Mouse (Mus musculus): ENCODE results near the gene Slc35f2. TPM values are rescaled to one million over a fixed set of nuclear protein-coding genes. Genes with fewer than 3 reads are reported as not detected.

Slc35f2 gene
- under 1 TPM; 0.36 to 0.92 TPM for total RNA-seq (2021)
- long read RNA-seq, experiment 1: 0 reads
- long read RNA-seq, experiment 2: 0 reads

DNA sequence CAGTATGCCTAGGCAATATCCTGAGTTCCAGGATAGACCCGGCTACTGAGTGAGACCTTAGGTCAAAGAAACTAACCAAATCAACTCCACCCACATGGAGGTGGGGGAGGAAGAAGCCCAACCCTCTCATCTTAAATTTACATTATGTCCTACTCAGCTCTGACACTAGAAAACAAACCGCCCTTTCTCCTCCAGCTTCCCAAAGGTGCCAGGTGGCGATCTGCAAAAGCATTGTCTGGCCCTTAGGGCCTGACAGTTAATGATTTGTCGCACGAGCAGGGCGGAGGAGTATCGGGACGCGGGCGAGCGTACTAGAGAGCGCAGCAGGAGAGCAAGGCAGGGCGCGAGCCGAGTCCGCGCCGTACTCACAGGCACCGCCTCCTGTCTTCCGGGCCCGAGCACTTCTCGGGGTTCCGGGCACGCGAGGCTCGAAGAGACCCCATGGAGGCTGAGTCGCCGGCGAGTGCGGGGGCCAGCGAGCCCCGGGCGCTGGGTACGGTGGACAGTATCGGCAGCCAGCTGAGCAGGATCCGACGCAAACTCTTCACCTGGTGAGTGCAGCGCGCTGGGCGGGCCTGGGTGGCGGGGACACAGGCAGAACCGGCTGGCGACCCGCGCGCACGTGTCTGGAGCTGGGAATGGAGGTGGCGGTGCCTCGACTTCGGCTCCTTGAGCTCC is at the start of gene Slc35f2:
Gene Slc35f2, plus strand, starts transcription at position 195 of the 678 bp plus-strand sequence.
- peak; percentile 33 to 43 for DNase-seq

DNA sequence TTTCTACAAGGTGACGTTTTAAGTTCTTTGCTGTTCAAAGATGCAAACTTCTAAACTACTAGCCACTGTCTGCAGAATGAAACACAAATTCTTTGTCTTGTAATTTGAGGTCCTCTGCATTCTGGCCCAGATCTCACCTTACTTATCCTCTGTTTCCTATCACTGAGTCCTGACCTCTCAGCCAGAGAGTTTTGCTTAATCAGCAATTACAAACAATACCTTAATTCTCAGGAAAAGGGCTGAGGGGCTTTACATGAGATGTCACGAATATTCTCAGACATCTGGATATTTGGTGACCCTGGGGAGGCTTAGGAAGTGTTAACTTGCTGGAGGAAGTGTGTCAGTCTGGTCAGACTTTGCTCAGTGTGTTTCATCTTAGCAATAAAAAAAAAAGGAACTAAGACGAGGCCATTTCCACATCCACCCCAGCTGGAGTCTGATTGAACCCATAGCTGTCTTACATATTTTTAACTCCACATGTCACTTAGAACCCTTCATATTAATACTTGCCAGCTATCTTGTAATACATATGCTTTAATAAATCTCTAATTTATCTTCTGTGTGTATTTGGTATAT is 30.4 kb upstream of the Slc35f2 start:
- DNase-seq: no peak

DNA sequence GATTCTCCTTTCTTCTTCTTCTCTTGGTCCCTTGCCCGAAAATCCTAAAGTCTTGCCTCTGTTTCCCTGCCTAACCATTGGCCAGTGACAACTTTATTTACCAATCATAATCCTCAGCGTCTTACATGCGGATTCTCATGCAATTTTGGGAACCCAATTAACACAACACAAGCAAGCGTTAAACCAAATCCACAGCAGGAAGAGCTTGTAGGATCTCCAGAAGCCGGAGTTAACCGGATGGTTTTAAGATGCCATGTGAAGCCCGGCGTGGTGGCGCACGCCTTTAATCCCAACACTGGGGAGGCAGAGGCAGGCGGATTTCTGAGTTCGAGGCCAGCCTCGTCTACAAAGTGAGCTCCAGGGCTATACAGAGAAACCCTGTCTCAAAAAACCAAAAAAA is 20.9 kb upstream of the Slc35f2 start:
- DNase-seq: no peak

DNA sequence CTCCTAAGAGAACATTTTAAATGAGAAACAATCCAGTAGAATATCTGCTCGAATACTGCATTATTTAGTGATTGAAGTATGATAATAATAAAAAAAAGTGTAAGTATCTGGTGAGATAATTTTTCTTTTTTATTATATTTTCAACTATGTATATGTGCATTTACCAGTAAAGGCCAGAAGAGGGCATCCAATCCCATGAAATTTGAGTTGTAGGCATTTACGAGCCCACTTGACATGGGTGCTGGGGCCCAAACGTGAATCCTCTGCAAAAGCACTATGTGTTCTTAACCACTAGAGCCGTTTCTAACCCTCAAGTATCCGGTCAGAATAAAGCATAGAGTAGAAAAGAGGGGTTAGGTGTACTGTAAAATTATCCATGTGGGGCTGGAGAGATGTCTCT is 20.4 kb upstream of the Slc35f2 start:
- DNase-seq: no peak

DNA sequence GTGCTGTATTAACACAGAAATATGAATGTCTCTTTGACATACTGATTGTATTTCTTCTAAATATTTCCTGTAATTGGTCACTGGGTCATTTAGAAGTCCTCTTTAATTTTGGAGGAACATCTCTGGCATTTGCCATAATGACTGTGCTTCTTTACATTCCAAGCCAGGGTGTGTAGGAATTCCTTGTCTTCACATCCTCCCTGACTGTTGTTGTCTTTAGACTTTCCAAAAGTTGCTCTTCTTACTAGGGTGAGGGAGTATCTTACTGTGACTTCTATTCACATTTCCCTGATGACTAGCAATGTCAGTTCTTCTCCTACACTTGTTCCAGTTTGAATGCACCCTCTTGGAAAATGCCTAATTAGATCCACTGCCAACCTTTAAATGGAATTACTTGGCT is 16.5 kb upstream of the Slc35f2 start:
- DNase-seq: no peak

DNA sequence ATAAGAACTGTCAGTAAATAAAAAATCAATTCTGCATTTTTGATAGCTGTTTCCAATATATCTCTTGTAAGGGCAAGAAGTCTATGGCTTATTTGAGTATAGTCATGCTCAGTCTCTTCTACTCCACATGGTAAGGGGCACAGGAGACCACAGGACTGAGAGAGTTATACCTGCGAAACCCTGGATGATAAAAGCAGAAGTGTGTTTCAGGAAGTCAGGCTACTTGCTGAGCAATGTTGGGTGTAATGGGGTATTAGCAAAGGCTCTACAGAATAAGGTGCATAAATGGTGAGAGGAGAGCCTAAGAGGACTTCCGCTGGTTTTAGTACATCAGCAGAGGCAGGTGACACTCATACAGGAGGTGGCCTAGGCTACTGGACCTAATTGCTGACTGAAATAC is 13.2 kb upstream of the Slc35f2 start:
- DNase-seq: no peak

DNA sequence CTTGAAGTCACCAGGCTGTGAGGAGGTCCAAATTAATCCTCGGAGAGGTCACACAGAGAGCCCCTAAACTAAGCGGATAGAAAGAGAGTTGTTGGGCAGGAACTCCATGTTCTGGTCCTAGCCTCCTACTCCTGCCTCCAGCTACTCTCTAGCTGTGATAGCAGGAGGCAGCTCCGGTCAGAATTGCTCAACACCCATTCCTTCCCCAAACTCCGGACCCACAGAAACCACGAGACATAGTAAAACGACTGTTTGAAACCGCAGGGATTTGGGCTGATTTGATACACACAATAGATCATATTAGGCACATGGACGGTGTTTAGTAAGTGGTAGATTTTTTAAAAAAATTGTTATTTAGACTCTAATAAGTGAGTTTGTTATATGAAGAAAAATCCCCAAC is 6.6 kb upstream of the Slc35f2 start:
- no peak for DNase-seq

DNA sequence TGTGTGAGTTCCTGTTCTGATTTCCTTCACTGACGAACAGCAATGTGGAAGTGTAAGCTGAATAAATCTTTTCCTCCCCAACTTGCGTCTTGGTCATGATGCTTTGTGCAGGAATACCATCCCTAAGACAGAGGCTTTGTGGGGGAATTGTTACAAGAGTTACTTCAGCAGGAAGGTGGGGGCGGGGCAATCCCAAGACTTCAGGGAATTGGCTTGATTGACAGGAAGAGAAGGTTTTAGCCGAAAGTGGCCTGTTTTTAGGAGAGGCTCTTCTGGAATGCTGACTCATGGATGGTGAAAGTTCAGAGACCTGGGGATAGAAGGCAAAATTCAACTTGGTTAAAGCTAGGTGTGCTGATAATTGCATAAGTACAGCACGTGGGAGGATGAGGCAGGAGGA is 2.9 kb upstream of the Slc35f2 start:
- no peak for DNase-seq

DNA sequence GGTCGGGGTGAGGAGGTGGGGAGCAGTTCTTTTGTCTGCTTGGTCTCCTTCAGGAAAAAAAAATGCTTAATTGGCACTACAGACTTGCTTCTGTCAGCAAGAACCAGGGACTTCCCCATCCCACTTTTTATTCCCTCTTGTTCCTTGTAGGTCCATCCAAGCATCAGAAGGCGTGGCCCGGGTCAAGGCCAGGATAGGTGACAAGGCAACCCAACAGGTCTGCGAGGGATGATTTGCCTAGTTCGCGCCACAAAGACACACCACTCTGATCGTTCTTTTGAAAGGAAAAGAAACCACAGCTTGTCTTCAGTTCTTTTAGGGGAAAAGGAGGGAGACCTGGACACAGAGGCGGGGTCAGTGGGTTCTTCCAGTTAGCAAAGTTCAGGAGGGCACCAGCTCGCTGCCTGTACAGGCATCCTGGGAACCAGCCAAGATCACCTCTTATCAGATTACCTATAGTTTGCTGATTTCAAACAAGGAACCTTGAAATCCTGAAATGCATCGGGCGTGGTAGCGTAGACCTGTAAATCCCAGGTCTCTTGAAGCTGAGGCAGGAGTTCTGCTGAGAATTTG is 481 bp upstream of the Slc35f2 start:
- DNase-seq: no peak

DNA sequence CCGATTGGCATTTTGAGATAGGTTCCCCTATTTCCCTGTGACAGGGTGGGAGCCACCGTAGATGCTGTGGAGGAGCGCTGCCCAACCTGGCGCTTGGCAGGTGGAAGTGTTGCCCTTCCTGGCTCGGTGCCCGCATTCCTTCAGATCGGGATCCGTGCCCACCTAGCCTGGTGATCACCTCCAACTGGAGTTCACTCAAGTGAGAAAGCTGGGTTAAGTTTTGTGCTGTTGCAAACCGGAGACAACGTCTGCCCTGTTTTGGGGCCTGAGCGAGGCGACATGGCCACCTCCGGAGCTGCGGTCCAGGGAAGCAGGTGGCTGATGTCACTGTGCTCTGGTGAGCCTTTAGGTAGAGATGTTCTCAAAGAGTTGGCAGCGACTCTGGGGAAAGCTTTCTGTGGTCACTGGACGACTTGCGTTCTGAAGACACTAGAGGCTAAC is 803 bp downstream of the Slc35f2 start:
- peak in 1 of 2 experiments; percentile 3 for DNase-seq

DNA sequence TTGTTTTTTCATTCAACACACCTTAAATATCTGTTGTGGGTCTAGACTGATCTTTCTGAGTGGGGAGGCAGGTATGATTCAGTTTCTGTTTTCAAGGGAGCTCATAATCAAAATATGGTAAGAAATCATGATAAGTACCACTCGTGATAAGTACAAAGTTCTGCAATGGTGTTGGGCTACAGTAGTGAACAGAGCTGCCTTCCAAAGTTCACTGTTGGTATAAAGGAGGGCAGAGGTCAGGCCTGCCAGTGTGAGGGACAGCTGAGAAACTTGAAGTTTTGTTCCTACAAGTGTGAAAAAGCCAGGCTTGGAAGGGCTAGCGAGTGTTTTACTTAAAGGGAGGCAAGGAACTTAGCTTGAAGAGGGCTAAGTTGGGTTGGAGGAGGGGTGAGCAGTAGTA is 4.2 kb downstream of the Slc35f2 start:
- no peak for DNase-seq

DNA sequence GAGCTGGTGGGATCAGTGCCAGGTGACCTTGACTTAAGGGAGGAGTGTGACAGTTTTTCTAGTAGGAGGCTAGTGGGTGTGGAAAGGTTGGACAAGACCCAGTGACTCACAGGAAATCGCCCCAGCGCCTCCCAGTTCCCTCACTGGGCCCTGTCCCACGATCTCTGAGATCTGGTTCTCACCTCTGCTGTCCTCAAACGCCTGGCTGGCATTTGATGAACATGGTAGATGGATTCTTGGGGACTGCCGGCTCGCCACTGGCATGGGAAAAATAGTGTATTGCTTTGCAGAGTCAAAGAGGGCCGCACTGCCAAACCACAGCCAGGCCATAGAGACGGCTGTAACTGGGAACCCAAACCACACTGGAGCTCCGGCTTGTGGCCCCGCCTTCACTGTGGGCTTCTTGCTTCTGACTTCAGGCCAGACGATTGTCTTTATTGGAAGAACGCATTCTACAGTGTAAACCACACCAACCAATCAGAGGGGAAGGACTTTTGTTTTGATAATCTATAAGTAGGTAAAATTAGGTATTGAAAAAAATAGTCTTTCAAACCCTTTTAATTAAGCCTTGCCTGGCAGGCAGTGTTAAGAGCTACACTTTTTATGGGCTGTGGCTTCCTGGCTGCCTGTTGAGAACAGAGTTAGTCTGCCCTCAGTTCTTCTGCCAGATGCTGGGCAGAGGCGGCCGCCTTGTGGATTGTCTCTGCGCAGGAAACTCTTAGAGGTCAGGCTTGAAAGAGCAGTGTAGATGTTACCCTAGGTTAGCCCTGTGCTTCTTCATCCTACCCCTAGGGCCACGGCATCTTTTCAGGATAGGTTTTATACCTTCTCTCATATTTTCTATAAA is 15.4 kb downstream of the Slc35f2 start:
- DNase-seq: peak; percentile 15 to 33

DNA sequence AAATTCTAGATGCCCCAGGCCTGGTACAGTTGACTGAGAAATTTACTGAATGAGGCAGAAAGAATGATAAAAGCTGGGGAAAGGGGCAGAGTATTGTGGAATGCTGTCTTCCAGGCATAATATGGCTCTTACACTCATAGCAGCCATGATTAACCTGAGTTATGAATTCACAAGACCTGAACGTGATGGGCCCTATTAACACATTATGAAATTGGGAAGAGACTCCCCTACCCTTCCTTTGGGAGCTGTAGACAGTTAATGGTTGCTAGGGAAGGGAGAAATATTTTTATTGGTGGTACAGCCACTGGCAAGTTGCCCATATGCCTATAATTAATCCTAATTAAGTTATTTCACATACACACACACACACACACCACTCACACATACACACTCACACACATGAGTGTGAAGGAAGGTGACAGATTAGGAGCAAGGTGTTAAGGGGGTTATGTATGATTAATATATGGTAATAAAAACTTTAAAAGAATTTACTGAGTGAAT is 22.5 kb downstream of the Slc35f2 start:
- no peak for DNase-seq

DNA sequence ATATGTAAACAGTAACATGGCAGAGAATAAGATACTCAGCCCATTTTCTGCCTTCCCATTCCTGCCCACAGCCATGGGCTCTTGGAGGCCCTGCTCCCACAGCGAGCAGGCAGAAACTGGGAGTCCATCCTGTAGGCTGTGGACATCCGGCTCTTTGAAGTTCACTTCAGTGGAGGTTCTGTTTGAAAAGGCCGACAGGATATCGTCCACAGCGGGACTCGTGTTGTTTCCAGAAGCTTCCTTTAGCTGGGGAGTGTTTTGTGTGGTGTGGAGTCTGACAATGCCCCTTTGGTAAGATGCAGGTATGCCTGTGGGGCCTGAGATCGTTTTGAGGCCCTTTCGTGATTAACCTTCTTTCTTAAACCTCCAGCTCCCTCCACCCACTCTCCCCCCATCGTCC is 23.2 kb downstream of the Slc35f2 start:
- no peak for DNase-seq

DNA sequence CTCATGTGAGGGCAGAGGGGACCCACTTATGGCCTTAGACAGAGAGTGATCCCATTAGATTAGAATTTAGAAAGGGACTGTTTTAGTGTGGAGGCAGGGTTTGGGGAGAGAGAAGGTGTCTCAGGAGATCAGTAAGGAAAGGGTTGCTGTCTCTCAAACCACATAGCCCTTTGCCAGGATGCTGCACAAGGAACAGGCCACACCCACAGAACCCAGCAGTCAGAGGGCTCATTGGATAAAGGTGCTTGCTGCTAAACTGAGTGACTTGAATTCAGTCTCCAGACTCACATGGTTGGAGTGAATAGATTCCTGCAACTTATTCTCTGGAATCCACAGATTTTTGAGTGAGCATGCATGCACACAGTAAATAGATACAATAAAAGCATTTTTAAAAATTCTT is 24.0 kb downstream of the Slc35f2 start:
- DNase-seq: no peak

DNA sequence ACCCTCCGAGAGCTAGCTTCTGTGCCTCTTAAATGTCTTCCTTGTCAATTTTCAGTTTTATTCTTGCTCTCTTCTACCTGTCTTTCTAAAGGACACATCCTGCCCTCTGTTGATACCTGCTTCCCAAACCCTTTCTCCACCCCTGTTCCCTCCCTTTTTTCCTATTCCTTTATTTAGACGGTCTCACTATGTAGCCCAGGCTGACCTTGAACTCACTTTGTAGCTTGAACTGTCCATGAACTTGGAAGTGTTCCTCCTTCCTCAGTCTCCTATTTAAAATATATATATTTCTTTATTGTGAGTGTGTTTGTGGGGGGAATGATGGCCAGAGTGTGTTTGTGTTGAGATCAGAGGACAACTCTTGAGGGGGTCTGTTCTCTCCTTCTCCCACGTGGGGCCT is 25.0 kb downstream of the Slc35f2 start:
- no peak for DNase-seq

DNA sequence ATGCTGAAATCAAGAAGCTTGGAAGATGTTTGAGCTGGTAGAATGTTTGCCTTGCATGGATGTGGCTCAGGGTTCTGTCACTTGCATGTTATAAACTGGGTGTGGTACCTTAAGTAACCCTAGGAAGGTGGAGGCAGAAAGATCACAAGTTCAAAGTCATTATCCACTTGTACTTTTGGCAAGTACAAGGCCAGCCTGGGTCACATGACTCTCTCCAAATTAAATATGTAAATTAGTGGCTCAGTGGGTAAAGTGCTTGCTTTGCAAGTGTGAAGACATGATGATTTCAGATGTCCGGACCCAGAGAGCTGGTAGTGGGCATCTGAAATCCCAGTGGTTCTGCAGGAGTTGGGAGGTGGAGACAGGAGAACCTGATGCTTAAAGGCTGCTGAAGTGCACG is 25.8 kb downstream of the Slc35f2 start:
- DNase-seq: no peak

DNA sequence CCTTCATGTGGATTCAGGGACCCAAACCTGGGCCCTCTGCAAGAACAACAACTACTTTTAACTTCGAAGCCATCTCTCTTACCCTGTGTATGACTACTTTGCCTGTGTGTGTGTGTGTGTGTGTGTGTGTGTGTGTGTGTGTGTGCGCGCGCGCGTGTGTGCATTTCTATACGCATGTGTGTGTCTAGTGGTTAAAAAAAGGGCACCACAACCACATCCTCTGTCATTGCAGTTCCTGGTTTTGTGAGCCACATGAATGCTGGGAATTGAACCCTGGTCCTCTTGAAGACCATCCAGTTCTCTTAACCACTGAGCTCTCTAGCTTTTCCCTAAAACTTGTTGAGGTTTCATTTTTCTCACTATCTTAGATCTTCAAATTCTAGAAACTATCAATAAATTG is 31.6 kb downstream of the Slc35f2 start:
- no peak for DNase-seq

DNA sequence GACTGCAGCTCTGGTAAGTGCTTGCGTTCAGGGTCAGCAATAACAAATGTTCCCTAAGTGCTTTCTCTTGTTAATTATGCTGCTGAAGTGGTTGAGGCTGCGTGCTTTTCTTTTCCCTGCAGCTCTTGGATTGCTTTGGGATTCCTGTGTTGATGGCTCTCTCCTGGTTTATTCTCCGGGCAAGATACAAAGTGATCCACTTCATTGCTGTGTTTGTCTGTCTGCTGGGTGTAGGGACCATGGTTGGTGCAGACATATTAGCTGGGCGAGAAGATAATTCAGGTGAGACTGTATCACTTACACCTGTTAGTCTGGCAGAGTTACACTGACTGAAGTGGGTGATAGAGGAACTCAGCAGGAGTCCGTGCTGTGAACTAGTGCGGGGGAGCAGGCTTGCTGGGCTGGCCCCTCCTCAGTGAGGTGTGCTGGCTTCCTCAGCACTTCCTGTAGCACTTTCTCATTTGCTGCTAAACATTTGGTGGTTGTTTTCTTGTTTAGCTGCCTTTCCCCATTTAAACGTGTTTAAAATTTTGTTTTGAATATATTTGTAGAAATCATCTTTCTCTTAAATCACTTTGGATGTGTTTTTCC is 35.3 kb downstream of the Slc35f2 start:
- no peak for DNase-seq

DNA sequence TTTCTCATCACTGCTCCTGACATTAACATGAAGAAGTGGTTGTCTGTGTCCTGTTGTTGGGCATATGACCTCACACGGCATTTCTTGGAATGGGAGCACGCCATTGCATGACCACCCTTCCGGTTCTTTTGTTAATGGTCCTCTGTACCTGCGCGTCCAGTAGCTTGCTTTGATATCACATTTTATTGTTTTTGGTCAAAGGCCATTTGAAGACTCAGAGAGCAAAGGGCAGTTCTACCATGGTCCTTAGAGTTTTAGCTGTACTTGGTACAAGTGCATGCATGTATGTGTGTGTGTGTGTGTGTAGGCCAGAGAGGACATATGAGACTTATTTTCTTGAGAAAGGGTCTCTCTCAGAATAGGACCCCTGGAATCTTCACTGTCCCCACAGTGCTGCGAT is 42.1 kb downstream of the Slc35f2 start:
- DNase-seq: no peak

DNA sequence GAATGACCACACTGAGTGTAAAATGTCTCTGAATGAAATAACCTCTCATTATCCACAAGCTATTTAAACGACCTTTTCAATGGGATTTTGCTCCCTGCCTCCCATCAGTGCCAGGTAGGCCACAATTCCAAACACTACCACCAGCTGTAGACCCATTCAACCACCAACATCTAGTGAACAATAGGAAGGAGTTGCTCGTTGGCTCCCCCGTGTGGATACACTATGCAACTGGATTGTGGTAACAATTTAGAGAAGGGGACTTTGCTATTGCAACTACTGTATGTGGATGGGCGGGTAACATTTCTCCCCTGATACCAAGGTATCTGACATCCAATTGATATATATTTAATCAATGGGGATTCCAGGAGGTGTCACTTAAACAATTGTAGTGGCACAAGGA is 47.4 kb downstream of the Slc35f2 start:
- peak; percentile 68 to 76 for DNase-seq

DNA sequence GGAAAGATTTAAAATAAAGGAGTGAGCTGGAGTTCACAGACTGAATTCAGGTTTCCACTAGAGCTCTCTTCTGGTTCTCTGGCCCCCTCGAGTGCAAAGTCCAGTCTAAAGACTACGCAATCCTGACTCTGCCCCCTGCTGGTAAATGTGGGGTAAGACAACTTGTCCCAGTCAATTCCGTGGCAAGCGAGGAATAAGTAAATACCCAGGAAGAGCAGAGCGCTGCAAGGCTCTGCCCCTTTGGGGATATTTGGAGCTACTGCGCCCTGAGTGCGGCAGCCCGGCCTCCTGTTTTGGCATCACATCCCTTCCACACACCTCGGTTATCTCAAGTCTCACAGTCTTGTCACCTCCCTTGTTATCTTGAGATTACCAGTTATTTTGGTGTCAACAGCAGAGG is 54.0 kb downstream of the Slc35f2 start:
- peak in 1 of 2 experiments; percentile 7 for DNase-seq
